Mouse (Mus musculus): Measurements from ENCODE around the gene Fbxl5. TPM values are rescaled to one million over a fixed set of nuclear protein-coding genes. Genes with fewer than 3 reads are reported as not detected.

The Fbxl5 gene
- polyA plus RNA-seq, 1 experiment from 2014 or later, result 81.4 TPM

DNA sequence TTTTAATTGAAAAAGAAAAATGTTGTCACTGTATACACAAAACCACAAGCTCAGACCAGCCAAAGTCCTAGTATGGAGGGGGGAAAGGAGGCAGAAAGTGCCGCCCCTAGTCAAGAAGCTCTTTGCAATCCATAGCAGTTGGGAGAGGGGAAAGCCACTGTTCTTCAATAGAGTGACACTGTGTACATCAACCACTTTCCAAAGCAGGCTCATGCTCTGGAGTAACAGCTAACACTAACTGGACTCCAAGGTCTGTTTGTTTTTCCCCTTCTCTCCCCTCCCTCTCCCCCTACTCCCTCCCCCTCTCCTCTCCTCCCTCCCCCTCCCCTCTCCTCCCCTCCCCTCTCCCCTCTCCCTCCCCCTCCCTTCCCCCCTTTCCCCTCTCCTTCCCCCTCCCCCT, 20.7 kb downstream of the Fbxl5 start:
- Histone ChIP-seq H3K4me2 (ENCODE audit: low read length) (no peak overlapping the region), H3K4me1 (replicated peaks; ENCODE audit: control insufficient read depth, insufficient read depth, low read length) (no peaks in the 10 kb centered on the region), H3K4me3 (replicated peaks; ENCODE audit: low read length) (no peak overlapping the region), H3K27ac (ENCODE audit: low read length) (no peak overlapping the region), H3K36me3 (ENCODE audit: control insufficient read depth, insufficient read depth) (no peaks in the 10 kb centered on the region), H3K9me3 (ENCODE audit: control insufficient read depth, low read length) (no peaks in the 10 kb centered on the region), H3K27me3 (replicated peaks; ENCODE audit: control insufficient read depth, insufficient read depth, low read length) (no peaks in the 10 kb centered on the region), H3K9ac (replicated peaks; ENCODE audit: low read depth, low read length) (no peak overlapping the region)
- ATAC-seq, result no peak
- WGBS, result 85% methylated on average over 1 of the region's 1 CpGs

DNA sequence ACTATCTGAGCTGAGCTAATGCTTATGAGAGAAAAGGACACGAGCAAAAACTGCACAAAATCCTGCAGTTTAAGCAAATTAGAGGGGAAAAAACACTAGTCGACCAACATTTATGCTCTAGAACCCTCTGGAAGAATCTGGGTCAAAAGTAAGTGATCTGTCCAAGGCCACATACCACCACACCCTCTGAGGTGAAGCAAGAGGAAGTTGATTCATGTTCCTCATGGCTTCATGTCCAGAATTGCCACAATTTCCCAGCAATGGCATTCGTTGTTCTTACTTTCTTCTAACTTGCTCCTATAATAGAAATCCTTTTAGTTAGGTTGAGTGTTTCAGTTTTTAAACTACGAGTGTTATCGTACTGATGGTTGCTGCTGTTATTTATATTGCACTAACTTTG, 21.9 kb downstream of the Fbxl5 start:
- Histone ChIP-seq H3K9ac (replicated peaks; ENCODE audit: low read depth, low read length) (no peak overlapping the region), H3K27ac (ENCODE audit: low read length) (no peak overlapping the region), H3K4me2 (ENCODE audit: low read length) (no peak overlapping the region), H3K9me3 (ENCODE audit: control insufficient read depth, low read length) (no peaks in the 10 kb centered on the region), H3K27me3 (replicated peaks; ENCODE audit: control insufficient read depth, insufficient read depth, low read length) (no peaks in the 10 kb centered on the region), H3K4me1 (replicated peaks; ENCODE audit: control insufficient read depth, insufficient read depth, low read length) (no peaks in the 10 kb centered on the region), H3K4me3 (replicated peaks; ENCODE audit: low read length) (no peak overlapping the region), H3K36me3 (ENCODE audit: control insufficient read depth, insufficient read depth) (no peaks in the 10 kb centered on the region)
- ATAC-seq, result no peak
- 84% methylated on average over 5 of the region's 5 CpGs for WGBS

DNA sequence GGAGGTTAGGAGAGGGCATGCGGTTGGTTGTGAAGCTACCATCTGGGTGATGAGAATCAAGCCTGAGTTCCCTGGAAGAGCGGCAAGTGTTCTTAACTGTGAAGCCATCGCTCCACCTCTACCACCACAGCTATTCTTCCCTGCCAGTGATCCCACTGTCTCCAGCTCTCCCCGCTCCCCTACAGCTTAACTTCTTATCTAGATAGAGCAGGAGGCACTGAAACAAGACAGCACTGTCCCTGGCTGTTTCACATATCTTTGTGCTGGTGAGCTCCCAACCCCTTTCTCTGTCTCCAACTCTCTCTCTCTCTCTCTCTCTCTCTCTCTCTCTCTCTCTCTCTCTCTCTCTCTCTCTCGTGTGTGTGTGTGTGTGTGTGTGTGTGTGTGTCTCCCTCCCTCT, 29.1 kb downstream of the Fbxl5 start:
- H3K4me1 ChIP-seq (replicated peaks; ENCODE audit: control insufficient read depth, insufficient read depth, low read length), result no peaks in the 10 kb centered on the region
- ATAC-seq, result no peak
- 85% methylated on average over 4 of the region's 5 CpGs for WGBS
- no peaks in the 10 kb centered on the region for H3K36me3 ChIP-seq (ENCODE audit: control insufficient read depth, insufficient read depth)
- H3K9ac ChIP-seq (replicated peaks; ENCODE audit: low read depth, low read length), result no peak overlapping the region
- no peaks in the 10 kb centered on the region for H3K27me3 ChIP-seq (replicated peaks; ENCODE audit: control insufficient read depth, insufficient read depth, low read length)
- H3K4me2 ChIP-seq (ENCODE audit: low read length), result no peak overlapping the region
- H3K4me3 ChIP-seq (replicated peaks; ENCODE audit: low read length), result no peak overlapping the region
- H3K27ac ChIP-seq (ENCODE audit: low read length), result no peak overlapping the region
- no peaks in the 10 kb centered on the region for H3K9me3 ChIP-seq (ENCODE audit: control insufficient read depth, low read length)

DNA sequence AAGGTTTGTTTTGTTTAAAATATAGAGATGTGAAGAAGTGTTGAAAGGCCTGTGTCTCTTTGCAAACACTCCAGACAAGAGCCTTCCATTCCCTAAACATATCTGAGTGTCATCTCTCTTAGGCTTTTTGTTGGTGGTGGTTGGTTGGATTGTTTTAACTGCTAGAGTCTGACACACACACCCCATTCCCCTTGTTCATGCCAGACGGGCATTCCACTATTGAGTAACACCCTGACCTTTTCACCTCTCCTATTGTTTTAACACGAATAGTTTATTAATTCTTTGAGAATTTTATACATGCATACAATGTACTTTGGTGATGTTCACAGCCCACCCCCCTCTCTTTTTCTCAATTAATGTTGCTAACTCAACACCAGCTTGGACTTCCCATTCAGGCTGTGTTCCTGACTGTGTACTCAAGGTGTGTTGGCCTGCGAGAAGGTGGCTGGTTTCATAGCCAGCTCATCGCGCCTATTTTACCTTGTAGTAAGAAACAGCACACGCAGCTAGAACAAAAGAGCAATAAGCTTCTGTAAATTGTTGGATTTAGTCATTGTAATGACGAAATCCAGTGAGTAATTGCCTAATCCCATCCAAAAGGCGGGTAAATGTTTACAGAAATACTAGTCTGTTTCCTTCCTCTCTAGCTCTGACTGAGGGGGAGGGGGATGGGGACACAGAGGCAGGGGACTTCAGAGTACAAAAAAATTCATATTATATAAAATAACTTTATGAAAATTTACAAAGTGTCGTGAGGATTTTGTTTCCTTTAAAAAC, 33.3 kb downstream of the Fbxl5 start:
- no peak for ATAC-seq
- Histone ChIP-seq H3K4me1 (replicated peaks; ENCODE audit: control insufficient read depth, insufficient read depth, low read length) (no peaks in the 10 kb centered on the region), H3K27me3 (replicated peaks; ENCODE audit: control insufficient read depth, insufficient read depth, low read length) (no peaks in the 10 kb centered on the region), H3K9ac (replicated peaks; ENCODE audit: low read depth, low read length) (no peak overlapping the region), H3K9me3 (ENCODE audit: control insufficient read depth, low read length) (no peaks in the 10 kb centered on the region), H3K4me3 (replicated peaks; ENCODE audit: low read length) (no peak overlapping the region), H3K36me3 (ENCODE audit: control insufficient read depth, insufficient read depth) (no peaks in the 10 kb centered on the region), H3K27ac (ENCODE audit: low read length) (no peak overlapping the region), H3K4me2 (ENCODE audit: low read length) (no peak overlapping the region)
- WGBS, result 75% methylated on average over 9 of the region's 9 CpGs

DNA sequence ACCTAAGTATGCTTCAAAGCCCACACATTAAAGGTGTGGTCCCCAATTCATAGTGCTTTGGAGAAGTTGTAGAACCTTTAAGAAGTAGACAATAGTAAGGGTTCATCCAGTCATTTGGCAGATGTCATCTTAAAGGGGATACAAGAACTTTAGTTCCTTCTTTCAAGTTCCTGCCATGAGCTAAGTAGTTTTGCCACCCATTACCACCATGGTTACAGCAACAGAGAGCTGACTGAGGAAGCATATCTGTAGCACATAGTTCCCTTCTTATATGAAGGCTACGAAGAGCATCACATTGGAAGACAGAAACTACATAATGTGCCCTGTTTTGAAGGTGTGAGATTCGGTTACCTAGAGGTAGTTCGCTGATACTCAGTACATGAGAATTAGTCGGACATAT, 34.8 kb downstream of the Fbxl5 start:
- H3K9ac ChIP-seq (replicated peaks; ENCODE audit: low read depth, low read length), result no peak overlapping the region
- no peak for ATAC-seq
- no peak overlapping the region for H3K4me2 ChIP-seq (ENCODE audit: low read length)
- H3K27ac ChIP-seq (ENCODE audit: low read length), result no peak overlapping the region
- H3K4me3 ChIP-seq (replicated peaks; ENCODE audit: low read length), result no peak overlapping the region
- no peaks in the 10 kb centered on the region for H3K27me3 ChIP-seq (replicated peaks; ENCODE audit: control insufficient read depth, insufficient read depth, low read length)
- H3K4me1 ChIP-seq (replicated peaks; ENCODE audit: control insufficient read depth, insufficient read depth, low read length), result peaks cover 4% of the 10 kb centered on the region
- H3K36me3 ChIP-seq (ENCODE audit: control insufficient read depth, insufficient read depth), result no peaks in the 10 kb centered on the region
- no peaks in the 10 kb centered on the region for H3K9me3 ChIP-seq (ENCODE audit: control insufficient read depth, low read length)
- WGBS, result 90% methylated on average over 4 of the region's 4 CpGs

DNA sequence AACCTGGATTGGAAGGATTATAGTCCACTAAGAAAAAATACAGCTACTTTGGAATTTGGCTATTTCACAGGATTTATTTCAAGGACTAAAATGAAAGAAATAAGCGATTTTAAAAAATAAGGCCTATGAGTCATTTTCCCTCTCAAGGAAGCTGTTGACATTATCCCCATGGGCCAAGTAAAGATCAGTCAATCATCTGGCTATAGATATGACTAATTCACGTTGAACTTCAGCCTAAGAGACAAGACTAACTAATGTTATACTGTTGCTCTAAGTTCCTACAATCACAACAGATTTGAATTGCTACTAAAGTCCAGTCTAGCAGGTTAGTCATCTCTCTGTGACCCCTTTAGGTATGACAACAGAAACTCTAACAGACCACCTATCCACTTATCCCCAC, 37.4 kb downstream of the Fbxl5 start:
- Histone ChIP-seq H3K36me3 (ENCODE audit: control insufficient read depth, insufficient read depth) (no peaks in the 10 kb centered on the region), H3K4me3 (replicated peaks; ENCODE audit: low read length) (no peak overlapping the region), H3K4me2 (ENCODE audit: low read length) (no peak overlapping the region), H3K27ac (ENCODE audit: low read length) (no peak overlapping the region), H3K4me1 (replicated peaks; ENCODE audit: control insufficient read depth, insufficient read depth, low read length) (peaks cover 18% of the 10 kb centered on the region), H3K9me3 (ENCODE audit: control insufficient read depth, low read length) (no peaks in the 10 kb centered on the region), H3K27me3 (replicated peaks; ENCODE audit: control insufficient read depth, insufficient read depth, low read length) (no peaks in the 10 kb centered on the region), H3K9ac (replicated peaks; ENCODE audit: low read depth, low read length) (no peak overlapping the region)
- WGBS, result 89% methylated on average over 2 of the region's 2 CpGs
- no peak for ATAC-seq

DNA sequence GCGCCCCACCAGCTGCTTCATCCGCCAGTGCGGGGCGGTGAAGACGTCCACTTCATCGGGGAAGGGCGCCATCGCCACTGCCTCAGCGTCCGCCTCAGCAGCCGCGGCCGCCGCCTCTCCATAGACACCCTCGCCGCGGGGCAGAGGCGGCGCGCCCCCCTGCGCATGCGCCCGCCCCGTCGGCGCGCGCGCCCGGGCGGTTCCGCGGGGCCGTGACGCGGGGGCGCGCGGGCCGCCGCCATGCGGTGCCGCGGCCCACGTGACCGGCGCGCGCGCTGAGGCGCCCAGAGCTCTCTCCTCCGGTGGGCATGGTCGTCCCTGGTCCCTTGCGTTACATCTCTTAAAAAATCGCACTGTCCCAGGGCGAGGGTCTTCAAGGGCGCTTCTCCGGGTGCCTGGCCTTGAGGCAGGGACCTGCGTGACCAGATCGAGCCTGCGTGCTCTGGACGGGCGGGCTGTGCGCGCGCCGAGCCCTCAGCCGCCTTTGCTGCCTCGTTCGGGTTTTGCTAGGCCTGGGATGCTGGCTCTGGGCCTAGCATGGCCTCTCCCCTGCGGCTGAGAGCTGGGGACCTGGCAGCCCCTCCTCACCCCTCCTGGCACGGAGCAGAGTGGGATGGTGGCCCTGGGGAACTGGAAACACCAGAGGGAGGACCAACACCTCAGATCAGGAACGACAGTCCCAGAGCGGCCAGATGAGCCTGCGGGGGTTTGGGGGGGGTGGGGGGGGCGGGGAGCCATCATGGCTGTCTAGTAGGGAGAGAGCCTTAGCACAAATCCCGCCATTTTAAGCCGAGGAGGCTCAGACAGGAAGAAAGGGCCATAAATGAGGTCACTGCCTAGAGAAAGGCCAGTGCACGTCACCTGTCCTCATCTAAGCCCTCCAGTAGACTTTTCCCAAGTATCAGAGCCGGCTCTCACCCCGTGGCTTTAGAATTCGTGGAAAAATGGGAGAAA, 39.2 kb downstream of the Fbxl5 start:
- Histone ChIP-seq H3K9me3 (ENCODE audit: control insufficient read depth, low read length) (no peaks in the 10 kb centered on the region), H3K27me3 (replicated peaks; ENCODE audit: control insufficient read depth, insufficient read depth, low read length) (no peaks in the 10 kb centered on the region), H3K4me3 (replicated peaks; ENCODE audit: low read length) (peak overlapping the region; percentile 93), H3K36me3 (ENCODE audit: control insufficient read depth, insufficient read depth) (no peaks in the 10 kb centered on the region; the same call in 1 of the 2 replicates), H3K4me1 (replicated peaks; ENCODE audit: control insufficient read depth, insufficient read depth, low read length) (peaks cover 18% of the 10 kb centered on the region), H3K9ac (replicated peaks; ENCODE audit: low read depth, low read length) (peak overlapping the region; percentile 93), H3K27ac (ENCODE audit: low read length) (peak overlapping the region; percentile 98), H3K4me2 (ENCODE audit: low read length) (peak overlapping the region; percentile 74)
- peak; percentile 92 for ATAC-seq
- 3% methylated on average over 70 of the region's 82 CpGs for WGBS

DNA sequence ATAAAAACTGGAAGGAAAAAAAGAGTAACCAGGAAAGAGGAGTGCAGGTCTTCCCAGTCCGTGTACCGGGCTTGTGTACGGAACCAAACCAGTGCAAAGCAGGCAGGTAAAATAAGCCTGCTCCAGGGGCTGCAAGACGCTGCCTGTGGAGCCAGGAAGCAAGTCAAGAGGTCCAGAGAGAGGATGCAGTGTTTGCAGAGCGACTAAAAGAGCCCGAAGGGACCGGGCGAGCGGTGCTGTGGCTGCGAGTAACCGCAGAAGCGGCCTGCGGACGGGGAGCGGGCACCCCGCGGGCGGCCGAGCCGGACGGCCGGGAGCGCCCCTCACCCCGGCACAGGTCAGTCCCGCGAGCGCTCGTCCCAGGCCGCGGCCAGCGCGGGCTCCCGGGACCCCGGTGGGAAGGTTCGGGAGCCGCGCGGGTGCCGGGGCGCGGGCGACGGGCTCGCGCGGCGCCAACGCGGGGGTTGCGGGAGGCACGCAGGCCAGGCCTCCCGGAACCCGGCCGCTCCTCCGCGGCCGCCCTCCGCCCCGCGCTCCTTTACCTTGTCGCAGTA, 39.9 kb downstream of the Fbxl5 start:
- no peaks in the 10 kb centered on the region; the same call in 1 of the 2 replicates for H3K36me3 ChIP-seq (ENCODE audit: control insufficient read depth, insufficient read depth)
- WGBS, result under 1% methylated on average over 42 of the region's 61 CpGs
- peak overlapping the region; percentile 93 for H3K9ac ChIP-seq (replicated peaks; ENCODE audit: low read depth, low read length)
- peak overlapping the region; percentile 93 for H3K4me3 ChIP-seq (replicated peaks; ENCODE audit: low read length)
- H3K4me1 ChIP-seq (replicated peaks; ENCODE audit: control insufficient read depth, insufficient read depth, low read length), result peaks cover 23% of the 10 kb centered on the region
- peak overlapping the region; percentile 98 for H3K27ac ChIP-seq (ENCODE audit: low read length)
- no peaks in the 10 kb centered on the region for H3K9me3 ChIP-seq (ENCODE audit: control insufficient read depth, low read length)
- no peaks in the 10 kb centered on the region for H3K27me3 ChIP-seq (replicated peaks; ENCODE audit: control insufficient read depth, insufficient read depth, low read length)
- ATAC-seq, result peak; percentile 74
- H3K4me2 ChIP-seq (ENCODE audit: low read length), result peak overlapping the region; percentile 75

DNA sequence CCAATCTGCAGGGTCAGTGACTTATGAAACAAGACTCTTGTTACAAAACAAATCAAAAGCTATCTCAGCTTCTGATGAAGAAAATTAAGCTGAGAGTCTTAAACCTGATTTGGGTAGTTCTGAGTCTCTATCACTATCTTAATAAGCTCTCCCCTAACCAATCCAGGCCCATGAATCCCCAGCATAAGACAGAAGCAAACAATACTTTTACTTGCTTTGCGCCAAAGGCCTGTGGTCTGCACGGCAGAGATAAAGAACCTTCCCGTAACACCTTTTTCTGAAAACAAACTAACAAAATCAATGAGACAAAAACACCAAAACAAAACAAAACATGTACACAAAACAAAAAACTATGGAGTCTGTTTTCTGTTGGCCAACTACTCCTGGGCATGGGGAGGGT, 42.9 kb downstream of the Fbxl5 start:
- H3K27ac ChIP-seq (ENCODE audit: low read length), result no peak overlapping the region
- peaks cover 25% of the 10 kb centered on the region for H3K4me1 ChIP-seq (replicated peaks; ENCODE audit: control insufficient read depth, insufficient read depth, low read length)
- no peak for ATAC-seq
- no peaks in the 10 kb centered on the region for H3K9me3 ChIP-seq (ENCODE audit: control insufficient read depth, low read length)
- WGBS, result 88% methylated on average over 3 of the region's 3 CpGs
- no peaks in the 10 kb centered on the region for H3K27me3 ChIP-seq (replicated peaks; ENCODE audit: control insufficient read depth, insufficient read depth, low read length)
- no peak overlapping the region for H3K9ac ChIP-seq (replicated peaks; ENCODE audit: low read depth, low read length)
- H3K4me3 ChIP-seq (replicated peaks; ENCODE audit: low read length), result no peak overlapping the region
- H3K4me2 ChIP-seq (ENCODE audit: low read length), result no peak overlapping the region
- H3K36me3 ChIP-seq (ENCODE audit: control insufficient read depth, insufficient read depth), result no peaks in the 10 kb centered on the region; the same call in 1 of the 2 replicates

Data from forebrain, embryonic 16.5 days (tissue).